Mouse (Mus musculus): Measurements from ENCODE around the gene Nrxn2.

Gene Nrxn2

GRCm38 (mm10) chr19:6545481-6545880, 127.0 kb downstream of the Nrxn2 start:
- DNase-seq = no peak

DNA sequence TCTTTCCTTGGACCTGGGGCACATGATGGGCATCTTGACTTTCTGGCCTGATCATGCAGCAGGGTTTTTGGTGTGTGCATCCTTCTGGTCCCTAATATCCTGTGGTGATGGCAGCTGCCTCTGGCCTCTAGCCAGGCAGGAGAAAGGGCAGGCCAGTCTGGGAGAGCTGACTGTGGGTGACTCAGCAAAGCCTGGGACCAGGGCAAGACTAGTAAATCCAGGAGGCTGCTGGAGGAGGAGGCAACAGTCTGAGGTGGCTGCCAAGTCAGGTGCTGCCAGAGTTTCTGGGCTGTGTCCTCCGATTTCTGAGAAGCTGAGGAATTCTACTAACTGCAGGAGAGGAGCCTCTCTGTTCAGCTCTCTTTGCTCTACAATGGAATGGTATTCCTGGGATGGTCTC, 127.6 kb downstream of the Nrxn2 start:
- DNase-seq = no peak

DNA sequence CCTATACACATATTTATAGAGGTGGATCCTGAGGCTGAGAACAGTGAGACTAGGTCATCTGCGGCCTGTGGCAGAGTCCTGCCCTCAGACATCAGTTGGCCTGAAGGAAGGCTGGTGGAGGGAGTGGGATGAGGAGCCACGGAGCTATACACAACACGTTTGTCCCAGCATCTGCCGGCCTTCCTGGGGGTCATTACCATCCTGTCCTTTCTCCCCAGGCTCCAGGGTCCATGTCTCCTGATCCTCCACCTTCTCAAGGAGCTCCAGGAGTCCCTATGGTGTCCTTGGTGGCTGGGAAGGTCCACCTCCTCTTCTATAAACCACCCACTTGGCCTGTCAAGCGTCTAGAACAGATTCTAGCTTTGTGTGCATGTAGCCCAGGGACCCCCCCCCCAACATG, 129.3 kb downstream of the Nrxn2 start:
- DNase-seq = no peak

- DNase-seq = no peak
Observed at GRCm38 (mm10) chr19:6548431-6549410, 130.2 kb downstream of the Nrxn2 start.

- DNase-seq = no peak
Observed at GRCm38 (mm10) chr19:6549566-6549965, 131.0 kb downstream of the Nrxn2 start.

- no peak for DNase-seq
Observed at GRCm38 (mm10) chr19:6551215-6551614, 132.7 kb downstream of the Nrxn2 start.

DNA sequence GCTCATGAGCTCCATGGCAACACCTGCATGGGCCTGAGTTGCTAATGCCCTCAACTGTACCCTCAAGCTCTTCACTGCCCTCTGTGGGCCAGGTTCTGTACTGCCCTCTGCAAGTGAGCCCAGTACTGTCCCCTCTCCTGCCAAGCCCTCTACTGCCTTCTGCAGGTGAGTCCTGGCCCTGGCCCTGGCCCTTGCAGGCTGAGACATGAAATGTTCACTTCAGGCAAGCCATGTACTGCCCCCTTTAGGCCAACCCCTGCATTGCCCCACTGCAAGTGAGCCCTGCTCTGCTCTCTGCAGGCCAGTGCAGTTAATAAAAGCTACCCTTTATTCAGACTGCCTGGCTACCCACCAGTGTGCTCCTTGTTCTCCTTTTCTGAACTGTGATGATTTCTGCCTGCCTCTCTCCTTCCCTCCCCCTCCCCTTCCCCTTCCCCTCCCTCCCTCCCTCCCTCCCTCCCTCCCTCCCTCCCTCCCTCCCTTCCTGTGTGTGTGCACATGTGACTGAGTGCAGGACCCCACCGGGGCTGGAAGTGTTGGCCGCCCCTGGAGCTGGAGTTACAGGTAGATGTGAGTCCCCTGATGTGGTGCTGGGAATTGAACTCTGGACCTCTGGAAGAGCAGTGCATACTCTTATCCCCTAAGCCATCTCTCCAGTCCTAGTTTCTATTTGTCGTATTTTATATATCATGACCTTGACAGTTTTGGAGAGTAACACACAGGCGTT, 133.9 kb downstream of the Nrxn2 start:
- DNase-seq = peak; percentile 64

- DNase-seq = no peak
Observed at GRCm38 (mm10) chr19:6553174-6553573, 134.6 kb downstream of the Nrxn2 start.

GRCm38 (mm10) chr19:6553819-6554582, 135.5 kb downstream of the Nrxn2 start:
- DNase-seq = peak; percentile 17

- no peak for DNase-seq
Observed at GRCm38 (mm10) chr19:6559576-6559975, 141.0 kb downstream of the Nrxn2 start.

DNA sequence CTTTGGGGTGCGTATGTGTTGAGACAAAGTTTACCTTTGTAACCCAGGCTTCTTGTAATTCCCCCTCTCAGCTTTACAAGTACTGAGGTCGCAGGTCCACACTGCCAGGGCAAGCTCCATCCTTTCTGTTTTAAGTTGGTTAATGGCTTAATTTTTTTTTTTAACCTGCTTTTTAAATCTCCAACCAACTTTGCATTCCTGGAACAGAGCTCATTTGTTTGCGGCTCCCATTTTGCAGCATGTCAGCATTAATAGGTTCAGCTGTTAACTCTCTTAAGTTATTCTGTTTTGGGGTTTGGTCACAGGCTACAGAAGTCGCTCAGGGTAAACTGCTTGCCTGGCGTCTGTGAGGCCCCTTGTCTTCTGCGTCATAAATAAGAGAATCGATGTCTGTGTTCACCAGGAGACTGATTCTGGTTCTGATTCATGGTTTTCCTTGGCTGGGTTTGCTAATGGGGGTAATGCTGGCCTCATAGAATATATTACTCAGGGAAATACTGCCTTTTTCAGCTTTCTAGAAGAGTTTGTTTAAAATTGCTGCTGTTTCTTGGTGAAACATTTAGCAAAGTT, 141.8 kb downstream of the Nrxn2 start:
- no peak for DNase-seq

GRCm38 (mm10) chr19:6565136-6565535, 146.6 kb downstream of the Nrxn2 start:
- DNase-seq = no peak

- DNase-seq = no peak
Observed at GRCm38 (mm10) chr19:6566450-6566849, 147.9 kb downstream of the Nrxn2 start.

- DNase-seq = no peak
Observed at GRCm38 (mm10) chr19:6569021-6569420, 150.5 kb downstream of the Nrxn2 start.

- no peak for DNase-seq
Observed at GRCm38 (mm10) chr19:6569561-6569960, 151.0 kb downstream of the Nrxn2 start.

DNA sequence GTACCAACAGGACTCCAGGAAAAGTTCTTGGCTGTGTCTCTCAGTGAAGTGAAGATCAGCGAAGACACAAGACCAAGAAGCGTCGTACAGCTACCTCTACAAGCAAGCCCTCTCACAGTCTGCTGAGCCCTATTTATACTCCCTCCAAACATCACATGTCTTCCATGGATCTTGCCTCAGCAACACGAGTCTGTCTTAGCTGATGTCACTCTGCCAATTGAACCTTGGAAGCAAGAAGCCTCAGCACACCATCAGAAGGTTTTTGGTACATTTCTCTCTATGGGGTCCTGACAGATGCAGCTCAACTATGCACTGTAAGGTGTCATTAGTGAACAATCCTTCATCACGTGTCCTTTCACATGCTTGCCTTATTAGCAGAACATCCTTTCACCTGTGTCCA, 152.9 kb downstream of the Nrxn2 start:
- no peak for DNase-seq

DNA sequence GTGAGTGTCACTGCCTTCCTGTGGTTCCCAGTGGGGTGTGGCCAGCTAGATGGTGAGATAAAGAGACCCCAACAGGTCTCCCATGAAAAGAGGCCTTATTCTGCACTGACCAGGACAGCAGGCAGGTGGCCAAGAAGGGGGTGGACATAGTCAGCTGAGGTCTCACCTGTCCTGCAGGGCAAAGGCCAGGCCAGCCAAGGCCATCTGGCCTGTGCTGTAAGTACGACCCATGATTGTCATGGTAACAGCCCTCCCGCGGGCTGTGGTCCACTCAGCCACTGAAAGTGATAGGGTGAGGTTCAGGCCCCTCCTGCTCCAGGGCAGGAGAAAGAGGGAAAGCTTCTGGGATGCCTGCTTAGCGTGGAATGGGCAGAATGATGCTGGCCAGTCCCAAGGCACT, 153.5 kb downstream of the Nrxn2 start:
- no peak for DNase-seq
